Mouse (Mus musculus) heart, postnatal 36 days (tissue): ENCODE measurements around the gene Tacr1. TPM values are rescaled to one million over a fixed set of nuclear protein-coding genes. Genes with fewer than 3 reads are reported as not detected.

Source experiments
- DNase-seq, 2 experiments: peaks; one replicate each; pipeline ENCODE4 v3.0.0; 2021 to 2022
- intact Hi-C: fragments of 180-260 bp; cut with DNase I; formaldehyde crosslinking; loops from one replicate; pipeline ENCODE4 v1.15.1; 2025
- total RNA-seq, 2 experiments: library from RNA; stranded (reverse); gene quantifications; 2 replicates each; pipeline ENCODE4 v1.2.3; 2021

Gene Tacr1
- total RNA-seq, 2 experiments from 2014 or later = not detected

DNA sequence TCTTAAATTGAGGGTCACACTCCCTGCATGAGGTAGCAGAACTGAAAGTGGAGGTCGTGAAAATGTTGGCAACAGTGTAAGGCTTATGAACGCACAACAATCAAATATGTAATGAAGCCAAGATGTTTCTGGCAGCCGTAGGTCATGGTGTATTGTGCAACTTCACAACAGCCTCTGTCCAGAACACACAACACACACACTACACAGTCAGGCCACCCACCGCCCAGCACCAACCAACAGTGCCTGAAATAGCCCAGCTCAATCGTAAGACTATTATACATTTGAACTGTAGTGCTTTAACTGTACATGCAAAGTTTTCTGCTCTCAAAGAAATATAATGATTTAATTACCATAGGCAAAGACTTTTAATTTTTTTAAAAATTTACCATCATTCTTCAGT lies 120.4 kb downstream of the Tacr1 start:
- DNase-seq = no peak
- intact Hi-C loops = no loop called here

DNA sequence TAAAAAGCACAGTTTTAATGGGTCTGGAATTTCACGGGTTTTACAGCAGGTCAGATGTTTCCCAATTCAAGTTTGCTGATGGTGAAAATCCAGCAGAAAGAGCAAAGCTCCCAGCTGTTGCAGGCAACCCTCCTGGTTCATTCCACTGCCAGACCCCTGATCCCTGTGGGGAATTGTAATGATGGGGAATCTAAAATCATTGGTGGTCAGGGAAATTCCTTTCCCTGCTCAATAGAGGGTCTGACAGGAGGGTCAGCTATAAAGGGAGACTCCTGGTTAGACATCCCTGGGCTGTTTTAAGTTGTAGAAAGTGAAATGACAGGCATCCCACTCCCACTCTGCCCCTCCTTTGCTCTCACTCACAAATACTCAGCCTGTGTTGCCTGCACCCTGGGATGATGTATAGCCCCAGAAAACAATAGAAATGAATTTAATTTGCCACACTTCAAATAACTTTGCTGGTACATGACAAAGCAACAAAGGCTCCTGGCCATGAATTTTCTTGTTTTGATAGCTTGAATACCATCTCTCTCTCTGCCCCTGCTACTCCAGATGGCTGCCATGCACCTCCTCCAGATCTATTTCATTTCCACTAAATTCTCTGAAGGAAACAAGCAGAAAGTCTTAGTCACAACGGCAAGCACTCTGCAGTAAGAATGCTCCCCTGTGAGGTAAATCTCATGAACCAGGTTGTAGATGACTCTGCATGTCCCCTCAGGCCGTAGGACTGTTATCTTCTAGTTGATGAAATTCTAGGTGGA lies 123.2 kb downstream of the Tacr1 start:
- DNase-seq = no peak
- intact Hi-C loops = no loop called here

DNA sequence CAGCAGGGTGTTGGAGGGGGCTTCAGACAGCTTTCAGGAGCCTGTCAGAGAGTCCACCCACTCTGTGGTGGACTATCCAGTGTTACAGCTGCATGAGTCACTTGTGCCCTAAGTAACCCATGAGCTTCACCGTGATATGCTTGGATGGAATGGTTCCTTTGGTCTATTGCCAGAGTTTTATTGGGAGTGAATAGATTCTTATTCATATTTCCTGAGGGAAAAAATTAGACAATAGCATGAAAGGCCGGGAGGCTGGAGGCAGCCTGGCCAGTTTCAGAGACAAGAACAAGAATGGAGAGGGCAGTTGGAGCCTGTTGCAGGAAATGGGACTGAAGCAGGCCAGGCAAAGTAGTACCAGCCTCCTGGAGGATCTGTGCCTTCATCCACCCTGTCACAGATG lies 126.5 kb downstream of the Tacr1 start:
- intact Hi-C loops = no loop called here
- no peak for DNase-seq

DNA sequence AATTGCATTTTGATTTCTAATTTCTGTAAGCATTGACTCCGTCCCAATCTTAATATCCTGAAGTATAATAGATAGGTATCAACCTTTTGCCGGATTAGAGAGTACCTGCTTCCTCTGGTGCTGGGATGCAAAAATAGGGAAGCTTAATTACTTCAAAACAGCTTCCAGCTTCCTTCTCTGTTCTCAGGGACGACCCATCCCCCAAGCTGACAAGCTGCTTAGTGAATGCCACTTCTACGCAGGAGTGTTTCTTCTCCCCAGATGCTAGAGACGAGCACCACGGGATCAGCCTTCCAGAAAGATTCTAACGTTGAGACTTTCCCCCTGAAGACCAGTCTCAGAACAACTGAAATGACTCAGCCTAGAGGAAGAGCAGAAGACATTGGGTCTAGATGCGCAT lies 134.5 kb downstream of the Tacr1 start:
- intact Hi-C loops = no loop called here
- DNase-seq = no peak

DNA sequence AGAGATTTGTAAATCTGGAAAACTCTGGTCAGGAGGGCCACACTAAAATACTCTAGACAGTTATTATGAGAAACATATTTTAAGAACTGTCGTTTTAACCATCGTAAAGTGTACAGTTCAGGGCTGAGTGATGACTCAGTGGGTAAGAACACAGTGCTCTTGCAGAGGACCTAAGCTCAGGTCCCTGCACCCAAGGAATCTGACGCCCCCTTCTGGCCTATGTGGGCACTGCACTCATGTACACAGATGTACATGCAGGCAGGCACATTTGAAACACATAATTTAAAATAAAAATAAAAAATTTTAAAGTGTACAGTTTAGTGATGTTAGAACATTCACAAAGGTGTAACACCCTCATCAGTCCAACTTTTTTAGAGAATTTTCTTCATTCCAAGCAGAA lies 147.1 kb downstream of the Tacr1 start:
- intact Hi-C loops = no loop called here
- no peak for DNase-seq

DNA sequence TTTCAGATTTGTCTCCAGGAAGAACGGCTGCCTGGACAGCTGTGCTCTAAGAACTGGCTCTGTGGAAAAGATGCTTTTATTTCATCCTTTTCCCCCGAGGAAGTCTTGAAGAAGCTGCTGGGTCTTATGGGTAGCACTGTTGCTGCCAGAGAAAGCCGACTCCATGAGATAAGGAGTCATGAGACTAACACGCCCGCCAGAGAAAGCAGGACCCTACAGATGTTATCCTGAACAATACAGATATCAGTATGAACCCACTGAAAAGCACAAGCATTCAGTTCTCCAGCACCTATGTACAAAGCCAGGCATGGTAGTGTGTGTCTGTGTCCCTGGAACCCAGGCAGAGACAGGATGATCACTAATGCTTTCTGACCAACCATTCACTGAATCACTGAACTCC lies 173.3 kb downstream of the Tacr1 start:
- intact Hi-C loops = no loop called here
- no peak for DNase-seq

DNA sequence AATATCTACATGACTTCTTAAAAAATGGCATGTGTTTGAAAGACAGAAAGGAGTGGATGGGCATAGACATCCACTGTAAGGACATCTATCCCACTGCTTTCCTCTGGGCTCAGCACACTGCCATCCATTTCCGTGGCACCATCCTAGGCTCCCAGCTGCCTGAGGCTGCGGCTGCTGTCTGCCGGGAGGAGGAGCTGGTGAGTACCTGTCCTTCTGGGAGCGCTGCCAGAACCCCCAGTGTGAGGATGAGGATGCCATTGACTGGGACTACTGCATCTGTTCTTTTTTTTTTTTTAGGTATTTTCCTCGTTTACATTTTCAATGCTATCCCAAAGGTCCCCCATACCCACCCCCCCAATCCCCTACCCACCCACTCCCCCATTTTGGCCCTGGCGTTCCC lies 183.3 kb downstream of the Tacr1 start:
- DNase-seq = no peak
- intact Hi-C loops = no loop called here

DNA sequence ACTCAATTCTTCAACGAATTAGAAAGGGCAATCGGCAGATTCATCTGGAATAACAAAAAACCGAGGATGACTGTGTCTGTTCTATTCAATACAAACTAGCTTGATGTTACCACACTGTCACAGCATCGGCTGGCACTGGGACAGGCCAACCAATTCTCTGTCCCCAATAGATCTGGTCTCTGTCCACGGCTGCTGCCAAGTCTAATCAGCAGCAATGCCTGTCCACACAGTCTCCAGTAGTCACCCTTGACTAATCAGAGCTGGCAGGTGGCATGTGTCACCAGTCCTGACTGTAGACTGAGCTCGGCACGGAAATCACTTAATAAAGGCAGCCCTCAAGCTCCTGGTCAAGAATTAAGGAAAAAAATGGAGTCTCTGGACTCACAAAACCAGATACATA lies 187.3 kb downstream of the Tacr1 start:
- DNase-seq = peak in 1 of 2 experiments; percentile 3
- intact Hi-C loops = no loop called here

DNA sequence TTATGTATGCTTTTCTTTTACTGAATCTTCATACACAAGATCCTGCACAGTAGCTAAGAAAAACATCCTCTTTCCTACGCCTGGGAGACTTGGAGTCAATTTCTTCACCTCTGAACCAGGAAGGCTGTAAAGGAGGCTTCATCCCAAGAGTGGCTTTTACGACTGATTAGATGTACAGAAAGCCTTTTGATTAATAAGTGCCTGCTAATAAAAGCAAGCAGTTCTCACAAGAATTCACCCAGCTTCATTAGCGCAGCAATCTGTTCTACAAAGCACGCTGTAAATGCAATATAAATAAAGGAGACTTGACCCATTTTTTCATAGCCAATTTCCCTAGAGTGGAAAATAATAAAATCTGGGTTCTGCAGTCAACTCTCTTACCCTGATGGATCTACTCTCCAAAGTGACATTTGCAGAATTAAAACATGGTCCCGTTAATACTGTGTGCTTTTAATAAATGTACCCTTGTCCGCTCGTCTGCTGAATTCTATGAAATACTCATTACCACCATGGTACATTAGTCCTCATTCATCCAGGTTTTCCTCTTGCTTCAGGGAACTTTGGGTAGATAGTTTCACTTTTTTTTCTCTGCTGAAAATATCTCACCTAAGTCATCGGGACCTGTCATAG lies 193.4 kb downstream of the Tacr1 start:
- DNase-seq = no peak
- intact Hi-C loops = no loop called here

DNA sequence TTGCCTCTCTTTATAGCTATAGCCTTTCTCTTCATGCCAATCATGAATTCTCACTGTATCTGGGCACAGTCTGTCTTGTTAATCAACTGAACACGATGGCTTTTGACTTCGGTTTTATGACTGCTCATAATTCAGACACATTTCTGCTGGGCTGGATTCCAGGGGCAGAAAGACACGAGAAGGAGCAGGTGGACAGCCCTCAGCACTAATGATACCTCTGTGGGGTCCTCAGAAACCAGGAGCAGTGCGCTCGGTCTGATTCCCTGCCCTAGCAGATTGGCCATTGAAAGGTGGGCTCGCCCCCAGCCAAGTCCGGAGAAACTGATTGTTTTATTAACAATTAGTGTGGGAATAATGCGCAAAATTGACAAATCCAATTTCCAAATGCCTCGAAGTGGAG lies 201.1 kb downstream of the Tacr1 start:
- intact Hi-C loops = loop anchor here (1.0 kb wide), 1 partner anchor 616 kb away; no protein-coding TSS in a partner anchor
- no peak for DNase-seq

DNA sequence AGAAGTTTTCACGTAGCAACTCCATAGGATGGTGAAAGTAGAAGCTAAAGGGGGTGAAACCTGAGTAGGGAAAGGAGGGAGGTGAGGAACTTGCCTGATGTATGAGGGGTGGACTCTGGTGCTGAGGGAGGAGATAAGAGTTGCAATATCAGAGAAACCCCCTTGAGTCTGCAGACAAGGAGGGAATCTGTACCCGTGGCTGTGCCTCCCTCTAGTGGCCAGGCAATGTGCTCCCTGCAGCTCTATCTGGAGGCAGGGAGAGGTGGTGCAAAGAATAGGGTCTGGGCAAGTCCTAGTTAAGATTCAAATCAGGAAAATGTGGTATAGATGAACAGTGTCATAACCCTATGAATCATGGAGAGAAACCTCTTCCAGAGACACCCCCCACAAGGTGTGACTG lies 201.5 kb downstream of the Tacr1 start:
- intact Hi-C loops = loop anchor here (1.0 kb wide), 1 partner anchor 616 kb away; no protein-coding TSS in a partner anchor
- peak in 1 of 2 experiments; percentile 13 for DNase-seq

DNA sequence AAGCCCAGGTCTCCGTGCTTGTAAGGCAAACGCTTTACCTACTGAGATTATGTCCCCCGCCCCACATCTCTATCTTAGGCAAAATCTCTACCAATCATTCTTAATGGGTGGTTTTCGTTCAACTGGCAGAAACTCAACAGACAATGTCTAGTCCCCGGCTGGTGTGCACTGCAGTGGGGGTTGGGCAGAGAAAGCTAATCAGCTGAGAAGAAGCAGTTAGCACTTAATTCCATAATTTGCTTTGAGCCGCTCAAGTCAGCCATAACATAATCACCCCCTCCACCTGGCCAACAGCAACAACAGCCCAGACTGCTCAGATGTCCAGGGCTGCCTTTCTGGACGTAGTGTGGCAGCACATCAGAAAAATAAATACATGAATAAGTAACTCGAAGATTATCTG lies 202.7 kb downstream of the Tacr1 start:
- DNase-seq = no peak
- intact Hi-C loops = no loop called here

DNA sequence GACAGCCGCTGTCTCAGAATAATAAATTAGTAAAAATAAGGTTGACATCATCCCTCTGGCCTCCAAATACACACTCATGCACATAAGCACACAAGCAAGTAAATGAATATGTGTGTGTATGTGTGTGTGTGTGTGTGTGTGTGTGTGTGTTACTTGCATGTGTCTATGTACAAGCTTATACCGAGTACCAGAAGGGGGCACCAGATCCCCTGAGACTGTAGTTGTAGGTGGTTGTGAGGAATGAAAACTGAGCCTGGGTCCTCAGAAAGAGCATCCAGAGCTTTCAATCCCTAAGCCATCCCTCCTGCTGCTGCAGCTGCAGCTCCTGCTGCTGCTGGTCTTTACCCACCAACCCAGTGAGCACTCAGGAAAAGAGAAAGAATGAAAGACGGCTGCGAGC lies 206.6 kb downstream of the Tacr1 start:
- DNase-seq = no peak
- intact Hi-C loops = no loop called here

DNA sequence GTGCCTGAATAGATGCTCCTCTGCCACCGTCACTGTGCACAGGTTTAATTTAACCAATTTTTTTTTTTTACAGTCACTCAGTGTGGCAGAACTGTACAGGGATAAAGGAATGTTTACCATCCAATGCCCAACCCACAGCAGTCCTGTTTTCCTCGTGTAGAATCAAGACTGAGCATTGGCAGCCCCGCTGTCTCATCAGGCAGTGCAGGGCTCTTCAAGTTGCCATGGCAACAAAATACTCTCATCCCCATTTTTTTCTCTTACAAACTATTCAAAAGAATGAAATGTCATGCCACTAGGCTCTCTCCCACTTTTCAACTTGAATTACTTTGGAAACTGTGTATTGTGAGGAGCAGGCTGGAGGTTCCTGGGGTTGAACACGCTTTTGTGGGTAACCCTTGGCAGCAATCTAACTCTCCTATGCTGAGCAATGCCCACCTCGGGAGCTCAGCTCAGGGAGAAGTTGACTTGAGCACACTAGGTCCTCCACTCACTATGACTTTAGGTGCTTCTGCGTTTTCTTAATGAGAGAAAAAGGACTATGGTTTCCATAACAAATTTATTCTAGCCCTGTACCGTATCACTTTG lies 207.3 kb downstream of the Tacr1 start:
- DNase-seq = no peak
- intact Hi-C loops = no loop called here
